Mouse (Mus musculus) ES-E14 (cell line): Measurements from ENCODE around the gene 4930404N11Rik.

ENCODE experiments used
- CHD2 ChIP-seq: IDR thresholded peaks from 2 replicates; pipeline ENCODE4 v1.6.1; 2014; ENCODE audit warnings: mild to moderate bottlenecking, low read depth, low read length, inconsistent platforms
- MAFK ChIP-seq: IDR thresholded peaks from 2 replicates; pipeline ENCODE4 v1.6.1; 2014; ENCODE audit warnings: mild to moderate bottlenecking, low read depth, low read length, inconsistent platforms; ENCODE audit not compliant: insufficient read depth
- ZC3H11A ChIP-seq: IDR thresholded peaks from 2 replicates; pipeline ENCODE4 v1.6.1; 2012; ENCODE audit warnings: low read depth, mild to moderate bottlenecking, inconsistent platforms, low read length, borderline replicate concordance
- ZNF384 ChIP-seq: IDR thresholded peaks from 2 replicates; pipeline ENCODE4 v1.6.1; 2012; ENCODE audit warnings: low read depth, low read length, inconsistent platforms

- TF ChIP-seq ZC3H11A (no peak), MAFK (no peak), ZNF384 (no peak), CHD2 (no peak)
Measured at GRCm38 (mm10) chr10:81387716-81388115, 22.1 kb upstream of the 4930404N11Rik start.
